Mouse (Mus musculus) hindbrain, embryonic 14.5 days (tissue): ENCODE measurements around the gene Zfp367. TPM values are rescaled to one million over a fixed set of nuclear protein-coding genes. Genes with fewer than 3 reads are reported as not detected.
A peak's percentile ranks its signal among the peaks of the same experiment; 100 is the strongest.

ENCODE experiments used
- ATAC-seq: fragments of 200-750 bp; cut with Nextera tagmentation; 2 replicates; pipeline ENCODE4 v1.8.0; 2017; ENCODE audit warnings: moderate number of reproducible peaks, mild to moderate bottlenecking, moderate TSS enrichment, moderate library complexity; ENCODE audit not compliant: low FRiP score
- DNase-seq: peaks from one replicate; pipeline ENCODE4 v3.0.0-alpha.2; 2015; ENCODE audit warnings: low spot score
- H3K27ac ChIP-seq: fragments of 300-500 bp; sonication (generic); 2 replicates; pipeline ENCODE4 v1.5.1; 2014; ENCODE audit warnings: mild to moderate bottlenecking, moderate library complexity
- H3K27me3 ChIP-seq: fragments of 300-500 bp; sonication (generic); 2 replicates; pipeline ENCODE4 v1.6.1; 2014; ENCODE audit warnings: mild to moderate bottlenecking, low read length, mixed read lengths; ENCODE audit not compliant: control insufficient read depth, insufficient read depth
- H3K36me3 ChIP-seq: fragments of 300-500 bp; sonication (generic); replicated peaks from 2 replicates; pipeline ENCODE4 v1.6.1; 2014; ENCODE audit not compliant: control insufficient read depth, insufficient read depth
- H3K4me1 ChIP-seq: fragments of 300-500 bp; sonication (generic); replicated peaks from 2 replicates; pipeline ENCODE4 v1.6.1; 2014; ENCODE audit warnings: antibody characterized with exemption, low read length, mixed read lengths; ENCODE audit not compliant: control insufficient read depth, insufficient read depth
- H3K4me2 ChIP-seq: fragments of 300-500 bp; sonication (generic); replicated peaks from 2 replicates; pipeline ENCODE4 v1.6.1; 2014; ENCODE audit warnings: mild to moderate bottlenecking, moderate library complexity
- H3K4me3 ChIP-seq: fragments of 300-500 bp; sonication (generic); replicated peaks from 2 replicates; pipeline ENCODE4 v1.5.1; 2014; ENCODE audit warnings: mild to moderate bottlenecking, low read length
- H3K9ac ChIP-seq: fragments of 300-500 bp; sonication (generic); 2 replicates; pipeline ENCODE4 v1.6.1; 2014
- H3K9me3 ChIP-seq: fragments of 300-500 bp; sonication (generic); 2 replicates; pipeline ENCODE4 v1.6.1; 2016; ENCODE audit warnings: low read length; ENCODE audit not compliant: control insufficient read depth
- WGBS: fragments of 180-500 bp; shearing (Covaris S2); extraction: QIAGEN DNeasy Blood & Tissue Kit; methylation state at CpG from one replicate; pipeline ENCODE4 v1.1.7; 2014; 5-methylcytosine and 5-hydroxymethylcytosine counted together
- polyA plus RNA-seq: library from polyadenylated mRNA; unstranded; fragments of >200 nt; fragmentation: Nextera tagmentation; extraction: Ambion mirVana; gene quantifications from 2 replicates; pipeline ENCODE4 v1.2.1, GENCODE M21; 2014

Gene Zfp367
- polyA plus RNA-seq, 1 experiment from 2014 or later, result 5.8 TPM

GRCm38 (mm10) chr13:64182091-64182490, 29.1 kb upstream of the Zfp367 start:
- Histone ChIP-seq H3K27me3 (no peaks in the 10 kb centered on the region), H3K4me2 (no peak overlapping the region), H3K4me3 (no peak overlapping the region), H3K27ac (no peak overlapping the region), H3K4me1 (no peaks in the 10 kb centered on the region), H3K9ac (no peak overlapping the region), H3K9me3 (no peaks in the 10 kb centered on the region), H3K36me3 (peaks cover 56% of the 10 kb centered on the region)
- ATAC-seq (no peak), DNase-seq (no peak)
- 77% methylated on average over 2 of the region's 2 CpGs for WGBS

GRCm38 (mm10) chr13:64180888-64181287, 27.9 kb upstream of the Zfp367 start:
- no peaks in the 10 kb centered on the region for H3K4me1 ChIP-seq
- no peak overlapping the region for H3K9ac ChIP-seq
- H3K27ac ChIP-seq, result no peak overlapping the region
- H3K4me3 ChIP-seq, result no peak overlapping the region
- peaks cover 56% of the 10 kb centered on the region for H3K36me3 ChIP-seq
- WGBS, result 85% methylated on average over 3 of the region's 3 CpGs
- DNase-seq, result peak; percentile 57
- no peak for ATAC-seq
- H3K4me2 ChIP-seq, result no peak overlapping the region
- H3K27me3 ChIP-seq, result no peaks in the 10 kb centered on the region
- H3K9me3 ChIP-seq, result no peaks in the 10 kb centered on the region

GRCm38 (mm10) chr13:64180300-64180699, 27.3 kb upstream of the Zfp367 start:
- no peak overlapping the region for H3K27ac ChIP-seq
- no peak for DNase-seq
- no peak overlapping the region for H3K4me2 ChIP-seq
- ATAC-seq, result no peak
- no peaks in the 10 kb centered on the region for H3K9me3 ChIP-seq
- H3K27me3 ChIP-seq, result no peaks in the 10 kb centered on the region
- peaks cover 54% of the 10 kb centered on the region for H3K36me3 ChIP-seq
- no peak overlapping the region for H3K9ac ChIP-seq
- no peaks in the 10 kb centered on the region for H3K4me1 ChIP-seq
- 88% methylated on average over 4 of the region's 4 CpGs for WGBS
- H3K4me3 ChIP-seq, result no peak overlapping the region

GRCm38 (mm10) chr13:64178746-64179652, 26.0 kb upstream of the Zfp367 start:
- Histone ChIP-seq H3K9me3 (no peaks in the 10 kb centered on the region), H3K4me1 (no peaks in the 10 kb centered on the region), H3K36me3 (peaks cover 60% of the 10 kb centered on the region), H3K9ac (no peak overlapping the region), H3K4me3 (no peak overlapping the region), H3K27ac (no peak overlapping the region), H3K27me3 (no peaks in the 10 kb centered on the region), H3K4me2 (no peak overlapping the region)
- WGBS, result 76% methylated on average over 13 of the region's 13 CpGs
- DNase-seq, result no peak
- no peak for ATAC-seq

GRCm38 (mm10) chr13:64178000-64178399, 25.0 kb upstream of the Zfp367 start:
- no peaks in the 10 kb centered on the region for H3K27me3 ChIP-seq
- no peaks in the 10 kb centered on the region for H3K4me1 ChIP-seq
- H3K9ac ChIP-seq, result no peak overlapping the region
- H3K4me2 ChIP-seq, result no peak overlapping the region
- no peaks in the 10 kb centered on the region for H3K9me3 ChIP-seq
- H3K36me3 ChIP-seq, result peaks cover 61% of the 10 kb centered on the region
- no peak overlapping the region for H3K27ac ChIP-seq
- DNase-seq (no peak), ATAC-seq (no peak)
- 82% methylated on average over 7 of the region's 7 CpGs for WGBS
- no peak overlapping the region for H3K4me3 ChIP-seq

- Histone ChIP-seq H3K4me1 (no peaks in the 10 kb centered on the region), H3K27ac (no peak overlapping the region), H3K27me3 (no peaks in the 10 kb centered on the region), H3K4me3 (no peak overlapping the region), H3K9ac (no peak overlapping the region), H3K9me3 (peaks cover 68% of the 10 kb centered on the region), H3K4me2 (no peak overlapping the region), H3K36me3 (peaks cover 53% of the 10 kb centered on the region)
- WGBS, result 97% methylated on average over 25 of the region's 25 CpGs
- no peak for ATAC-seq
- no peak for DNase-seq
These were observed 16.7 kb upstream of the Zfp367 start for GRCm38 (mm10) chr13:64169746-64170145.

GRCm38 (mm10) chr13:64163147-64163715, 10.2 kb upstream of the Zfp367 start:
- H3K9ac ChIP-seq, result peak overlapping the region; percentile 88
- peaks cover 5% of the 10 kb centered on the region for H3K27me3 ChIP-seq
- H3K4me2 ChIP-seq, result peak overlapping the region; percentile 85
- peak overlapping the region; percentile 82 for H3K4me3 ChIP-seq
- no peak for ATAC-seq
- no peak for DNase-seq
- H3K27ac ChIP-seq, result no peak overlapping the region
- peaks cover 22% of the 10 kb centered on the region for H3K9me3 ChIP-seq
- no peaks in the 10 kb centered on the region for H3K4me1 ChIP-seq
- peaks cover 4% of the 10 kb centered on the region; the same call in 1 of the 2 replicates for H3K36me3 ChIP-seq
- WGBS, result 21% methylated on average over 13 of the region's 13 CpGs

- H3K27me3 ChIP-seq, result peaks cover 5% of the 10 kb centered on the region
- DNase-seq, result no peak
- under 1% methylated on average over 14 of the region's 14 CpGs for WGBS
- peak overlapping the region; percentile 85 for H3K4me2 ChIP-seq
- H3K9me3 ChIP-seq, result peaks cover 18% of the 10 kb centered on the region
- peak overlapping the region; percentile 82 for H3K4me3 ChIP-seq
- ATAC-seq, result peak; percentile 9; the same call in 1 of the 2 replicates
- no peak overlapping the region for H3K27ac ChIP-seq
- H3K9ac ChIP-seq, result peak overlapping the region; percentile 88
- H3K36me3 ChIP-seq, result peaks cover 4% of the 10 kb centered on the region; the same call in 1 of the 2 replicates
- no peaks in the 10 kb centered on the region for H3K4me1 ChIP-seq
These were observed 9.6 kb upstream of the Zfp367 start for GRCm38 (mm10) chr13:64162626-64163025.

GRCm38 (mm10) chr13:64161916-64162611, 9.1 kb upstream of the Zfp367 start:
- WGBS, result under 1% methylated on average over 61 of the region's 71 CpGs
- H3K27ac ChIP-seq, result peak overlapping the region; percentile 79
- peak overlapping the region; percentile 82 for H3K4me3 ChIP-seq
- H3K4me2 ChIP-seq, result peak overlapping the region; percentile 85
- no peaks in the 10 kb centered on the region for H3K4me1 ChIP-seq
- peak overlapping the region; percentile 88 for H3K9ac ChIP-seq
- H3K36me3 ChIP-seq, result peaks cover 4% of the 10 kb centered on the region; the same call in 1 of the 2 replicates
- peaks cover 13% of the 10 kb centered on the region; the same call in 1 of the 2 replicates for H3K9me3 ChIP-seq
- DNase-seq (no peak), ATAC-seq (no peak; the same call in 1 of the 2 replicates)
- peaks cover 5% of the 10 kb centered on the region for H3K27me3 ChIP-seq
